Mouse (Mus musculus): ENCODE data around the gene Ndufa1.
"Not testable (repeated sequence)": the region's sequence is repeated elsewhere in the genome, so short reads cannot be mapped to it uniquely, and the experiment has no call there.

Gene Ndufa1

DNA sequence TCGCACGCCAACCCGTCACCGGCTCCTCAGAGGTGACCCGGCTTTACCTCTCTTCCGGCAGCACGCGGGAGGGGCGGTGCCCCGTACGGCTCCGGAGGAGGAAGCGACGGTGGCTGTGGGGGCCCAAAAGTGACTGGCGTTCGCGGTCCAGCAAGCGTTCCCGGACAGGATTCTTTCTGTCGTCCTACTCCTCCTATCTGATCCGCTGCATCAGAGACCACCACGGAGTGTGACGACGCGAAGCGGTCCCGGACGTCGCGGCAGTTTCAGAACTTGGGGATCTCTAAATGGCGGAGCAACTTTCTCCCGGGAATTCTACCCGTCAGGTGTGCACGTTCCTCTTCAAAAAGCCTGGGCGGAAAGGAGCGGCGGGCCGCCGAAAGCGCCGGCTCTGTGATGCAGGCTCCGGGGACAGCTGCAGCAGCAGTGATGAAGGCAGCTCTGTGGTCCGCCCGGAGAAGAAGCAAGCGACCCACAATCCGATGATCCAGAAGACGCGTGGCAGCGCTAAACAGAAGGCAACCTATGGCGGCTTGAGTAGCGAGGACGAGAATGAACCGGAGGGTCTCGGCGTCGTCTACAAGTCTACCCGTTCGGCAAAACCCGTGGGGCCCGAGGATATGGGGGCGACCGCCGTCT, at the start of gene Ndufa1, which contains the start of gene Rnf113a1:
Gene Ndufa1 (minus strand): TSS at position 59 of the 639 bp plus-strand sequence.
Gene Rnf113a1 (plus strand): TSS at position 141 of the 639 bp plus-strand sequence.
- in situ Hi-C loops (cut with MboI; ENCODE audit: unreplicated experiment in 2 of 2), result no loop called here

GRCm38 (mm10) chrX:37222158-37222557, 31.2 kb upstream of the Ndufa1 start, which contains the start of gene Rhox1:
Gene Rhox1 (minus strand): TSS chrX:37222258.
- in situ Hi-C loops (cut with MboI; ENCODE audit: unreplicated experiment in 2 of 2), result not testable (repeated sequence)

- in situ Hi-C loops (cut with MboI; ENCODE audit: unreplicated experiment in 2 of 2), result no loop called here
Measured at GRCm38 (mm10) chrX:37210941-37211340, 20.0 kb upstream of the Ndufa1 start, which contains the start of gene Gm9. Gene Gm9 (minus strand): TSS chrX:37211041.

GRCm38 (mm10) chrX:37198676-37199075, 7.7 kb upstream of the Ndufa1 start:
- in situ Hi-C loops (cut with MboI; ENCODE audit: unreplicated experiment in 2 of 2), result no loop called here

DNA sequence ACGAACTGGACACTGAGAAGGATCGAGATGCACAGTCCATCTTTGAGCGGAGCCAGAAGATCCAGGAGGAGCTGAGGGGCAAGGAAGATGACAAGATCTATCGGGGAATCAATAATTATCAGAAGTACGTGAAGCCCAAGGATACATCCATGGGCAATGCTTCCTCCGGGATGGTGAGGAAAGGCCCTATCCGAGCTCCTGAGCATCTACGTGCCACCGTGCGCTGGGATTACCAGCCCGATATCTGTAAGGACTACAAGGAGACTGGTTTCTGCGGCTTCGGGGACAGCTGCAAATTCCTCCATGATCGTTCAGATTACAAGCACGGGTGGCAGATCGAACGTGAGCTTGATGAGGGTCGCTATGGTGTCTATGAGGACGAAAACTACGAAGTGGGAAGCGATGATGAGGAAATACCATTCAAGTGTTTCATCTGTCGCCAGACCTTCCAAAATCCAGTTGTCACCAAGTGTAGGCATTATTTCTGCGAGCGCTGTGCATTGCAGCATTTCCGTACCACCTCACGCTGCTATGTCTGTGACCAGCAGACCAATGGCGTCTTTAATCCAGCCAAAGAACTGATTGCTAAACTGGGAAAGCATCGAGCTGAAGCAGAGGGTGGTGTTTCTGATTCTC, 899 bp upstream of the Ndufa1 start:
- in situ Hi-C loops (cut with MboI; ENCODE audit: unreplicated experiment in 2 of 2), result no loop called here

- in situ Hi-C loops (cut with MboI; ENCODE audit: unreplicated experiment in 2 of 2), result no loop called here
Measured at GRCm38 (mm10) chrX:37190755-37191104, 233 bp downstream of the Ndufa1 start.

DNA sequence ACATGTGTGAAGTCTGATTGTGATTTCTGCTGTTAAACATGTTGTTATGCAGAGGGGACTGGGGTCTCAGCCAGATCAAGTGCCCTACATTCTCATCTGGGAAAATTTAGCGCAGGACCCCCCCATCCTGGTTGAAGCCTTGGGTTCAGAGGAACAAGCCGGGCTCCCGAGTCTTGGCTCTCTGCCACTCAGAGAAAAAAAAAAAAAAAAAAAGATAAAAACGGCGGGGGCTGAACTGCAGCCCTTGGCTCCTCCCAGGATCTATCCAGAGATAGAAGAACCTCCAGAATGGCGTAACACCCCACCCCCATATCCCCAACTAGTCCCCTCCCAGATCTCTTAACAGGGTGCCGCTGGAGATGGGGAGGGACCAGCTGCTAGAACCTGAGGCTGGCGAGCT, 6.6 kb downstream of the Ndufa1 start:
- in situ Hi-C loops (cut with MboI; ENCODE audit: unreplicated experiment in 2 of 2), result not testable (repeated sequence)

GRCm38 (mm10) chrX:37168742-37169141, 22.2 kb downstream of the Ndufa1 start, which contains the start of gene Akap14:
Gene Akap14 (minus strand): TSS chrX:37168842.
- in situ Hi-C loops (cut with MboI; ENCODE audit: unreplicated experiment in 2 of 2), result no loop called here

GRCm38 (mm10) chrX:37167085-37167484, 23.9 kb downstream of the Ndufa1 start:
- in situ Hi-C loops (cut with MboI; ENCODE audit: unreplicated experiment in 2 of 2), result no loop called here

- in situ Hi-C loops (cut with MboI; ENCODE audit: unreplicated experiment in 2 of 2), result no loop called here
Measured at GRCm38 (mm10) chrX:37163115-37163514, 27.8 kb downstream of the Ndufa1 start.

- in situ Hi-C loops (cut with MboI; ENCODE audit: unreplicated experiment in 2 of 2), result no loop called here
Measured at GRCm38 (mm10) chrX:37161169-37161568, 29.8 kb downstream of the Ndufa1 start.

DNA sequence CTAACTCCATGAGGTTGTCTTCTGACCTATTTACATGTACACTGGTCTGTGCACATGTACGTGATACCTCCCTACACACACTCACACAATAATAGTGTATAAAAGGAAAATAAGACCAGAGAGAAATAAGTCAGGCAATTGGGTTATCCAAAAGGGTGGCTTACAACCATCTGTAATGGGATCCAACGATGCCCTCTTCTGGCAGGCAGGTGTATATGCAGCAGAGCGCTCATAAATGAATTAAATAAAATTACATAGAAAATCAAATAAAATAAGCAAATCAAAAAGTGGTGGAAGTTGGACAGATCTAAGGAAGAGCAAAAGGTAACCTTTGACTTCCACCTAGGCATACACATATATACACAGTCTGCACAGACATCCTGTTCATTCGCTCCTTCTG, 33.1 kb downstream of the Ndufa1 start:
- in situ Hi-C loops (cut with MboI; ENCODE audit: unreplicated experiment in 2 of 2), result loop anchor here in 1 of 2 experiments (10.0 kb wide), 1 partner anchor 63 kb away; no protein-coding TSS in a partner anchor

DNA sequence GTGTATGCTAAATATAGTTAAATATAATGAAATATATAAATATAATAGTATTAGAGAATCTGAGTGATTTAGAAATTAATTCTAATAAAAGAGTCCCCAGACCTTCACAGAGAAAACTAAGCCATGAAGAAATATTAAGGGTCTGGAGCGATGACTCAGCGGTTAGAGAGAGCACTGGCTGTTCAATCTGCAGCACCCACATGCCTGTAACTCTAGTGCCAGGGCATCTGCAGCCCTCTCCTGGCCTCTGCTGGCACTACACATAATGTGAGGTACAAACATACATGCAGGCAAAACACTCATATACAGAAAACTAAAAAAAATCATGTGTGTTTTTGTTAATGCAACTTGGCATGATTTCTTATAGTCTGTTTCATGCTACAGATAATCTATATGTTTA, 46.0 kb downstream of the Ndufa1 start:
- in situ Hi-C loops (cut with MboI; ENCODE audit: unreplicated experiment in 2 of 2), result no loop called here

GRCm38 (mm10) chrX:37144498-37144897, 46.5 kb downstream of the Ndufa1 start:
- in situ Hi-C loops (cut with MboI; ENCODE audit: unreplicated experiment in 2 of 2), result not testable (repeated sequence)

GRCm38 (mm10) chrX:37141732-37142131, 49.2 kb downstream of the Ndufa1 start:
- in situ Hi-C loops (cut with MboI; ENCODE audit: unreplicated experiment in 2 of 2), result no loop called here
